Mouse (Mus musculus) adrenal gland, postnatal 0 days (tissue): ENCODE data around the gene Naa40. TPM values are rescaled to one million over a fixed set of nuclear protein-coding genes. Genes with fewer than 3 reads are reported as not detected.

Source experiments
- polyA plus RNA-seq: library from polyadenylated mRNA; unstranded; fragments of >200 nt; fragmentation: Nextera tagmentation; extraction: Ambion mirVana; gene quantifications from 2 replicates; pipeline ENCODE4 v1.2.1, GENCODE M21; 2015

Gene Naa40
- polyA plus RNA-seq, result 15.9 and 22.8 TPM in 2 replicates

DNA sequence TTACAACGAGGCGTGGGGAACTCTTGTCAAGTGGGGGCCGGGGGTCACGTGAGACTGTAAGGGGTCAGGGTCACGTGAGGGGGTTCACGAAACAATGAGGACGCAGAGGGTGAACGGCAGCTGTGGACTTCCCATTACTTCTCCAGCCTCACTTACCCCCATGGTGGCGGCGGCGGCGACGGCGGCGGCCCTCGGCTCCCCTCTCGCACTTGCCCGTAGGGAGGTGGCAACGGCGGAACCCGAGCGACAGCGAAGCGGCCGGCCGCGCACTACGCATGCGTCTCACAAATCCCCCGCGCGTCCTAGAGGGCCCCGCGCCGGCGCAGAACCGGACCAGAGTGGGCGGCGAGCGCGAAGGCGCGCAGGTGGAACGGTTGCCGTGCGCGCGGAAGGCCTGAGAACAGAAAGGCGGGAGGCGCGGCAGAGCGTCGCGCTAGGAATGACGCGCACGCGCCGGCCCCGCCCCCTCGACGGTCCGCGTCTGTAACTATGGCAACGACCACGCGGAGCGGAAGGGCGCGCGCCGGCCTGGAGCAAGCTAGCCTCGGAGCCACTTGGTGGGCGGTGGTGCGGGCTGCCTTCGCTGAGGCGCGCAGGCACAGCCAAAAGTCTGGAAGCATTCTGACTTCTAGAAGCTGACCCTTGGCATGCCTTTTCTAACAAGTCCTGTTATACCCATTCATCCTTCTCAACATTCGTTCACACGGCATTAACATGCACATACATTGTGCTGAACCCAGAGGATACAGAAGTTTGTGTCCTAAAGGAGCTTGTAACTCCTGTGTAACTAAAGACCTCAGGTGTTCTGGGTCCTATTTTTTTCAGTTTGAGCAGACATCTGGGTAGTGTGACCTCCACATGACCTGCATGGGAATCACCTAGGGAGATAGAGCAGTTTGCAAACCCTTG is at the start of gene Naa40:
Gene Naa40 (minus strand): TSS at position 402 of the 909 bp plus-strand sequence.

DNA sequence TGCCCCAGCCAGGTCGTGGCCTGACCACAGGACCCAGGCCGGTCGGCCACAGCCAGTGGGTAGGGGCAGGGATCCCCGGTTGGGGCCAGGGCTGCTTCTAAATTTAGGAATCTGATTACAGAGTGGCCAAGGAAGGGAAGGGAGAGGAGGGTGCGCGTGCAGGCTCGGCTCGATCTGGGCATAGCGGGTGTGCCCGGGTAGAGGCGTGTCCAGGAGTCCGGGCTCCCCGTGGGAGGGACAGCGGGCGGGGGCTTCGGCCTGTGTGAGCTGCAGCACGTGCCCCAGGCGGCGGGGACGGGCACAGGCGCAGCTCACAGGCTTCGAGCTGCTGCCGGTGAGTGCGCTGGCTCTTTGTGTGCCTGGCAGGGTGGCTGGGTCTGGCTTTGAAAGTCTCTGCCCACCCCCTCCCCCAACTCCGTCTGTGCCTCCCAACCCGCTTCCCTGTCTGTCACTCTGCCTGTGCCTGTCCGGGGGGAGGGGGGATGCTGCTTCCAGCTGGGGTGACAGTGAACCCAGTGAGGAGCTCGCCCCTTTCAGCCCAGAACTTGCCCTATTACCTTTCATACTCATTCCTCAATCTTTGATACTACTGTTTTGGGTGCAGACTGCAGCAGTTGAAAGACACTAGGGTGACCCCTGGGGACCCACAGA is 26.2 kb upstream of the Naa40 start, which contains the start of gene Rcor2:
Gene Rcor2 (plus strand): TSS at position 235 of the 651 bp plus-strand sequence.

DNA sequence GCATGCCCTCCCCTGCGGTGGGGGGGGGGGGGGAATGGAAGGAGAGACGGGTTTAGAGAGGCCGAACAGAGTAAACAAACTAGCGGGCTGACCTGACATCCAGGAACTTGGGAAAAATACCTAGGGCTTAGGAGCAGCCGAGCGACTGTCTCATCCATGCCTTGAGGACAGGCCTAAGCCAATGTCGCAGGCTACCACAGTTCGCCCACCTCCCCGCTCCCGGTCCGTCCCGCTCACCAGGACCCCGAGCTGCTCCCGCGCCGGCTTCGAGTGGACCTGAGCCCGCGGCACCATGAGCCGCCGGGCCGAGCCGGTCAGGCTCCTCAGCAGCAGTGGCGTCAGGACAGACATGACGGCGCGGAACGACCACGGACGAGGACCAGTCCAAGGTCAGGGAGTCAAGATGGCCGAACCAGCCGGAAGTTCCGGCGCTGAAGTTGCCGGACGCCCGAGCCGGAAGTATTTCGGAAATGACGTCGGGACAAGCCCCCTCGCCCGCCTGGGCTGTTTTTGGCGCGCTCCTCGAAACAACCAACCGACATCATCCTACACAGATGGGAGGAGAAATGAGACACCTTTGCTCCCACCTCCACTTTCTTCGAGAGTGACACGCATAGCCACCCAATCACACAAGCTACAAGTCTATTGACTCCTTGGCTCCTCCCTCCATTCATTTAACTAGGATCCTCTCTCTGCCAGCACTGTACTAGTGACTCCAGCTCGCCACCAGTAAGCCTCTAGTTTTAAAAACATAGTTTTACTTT is 23.6 kb downstream of the Naa40 start, which contains the start of gene Cox8a:
Gene Cox8a (minus strand): TSS at position 455 of the 764 bp plus-strand sequence.

DNA sequence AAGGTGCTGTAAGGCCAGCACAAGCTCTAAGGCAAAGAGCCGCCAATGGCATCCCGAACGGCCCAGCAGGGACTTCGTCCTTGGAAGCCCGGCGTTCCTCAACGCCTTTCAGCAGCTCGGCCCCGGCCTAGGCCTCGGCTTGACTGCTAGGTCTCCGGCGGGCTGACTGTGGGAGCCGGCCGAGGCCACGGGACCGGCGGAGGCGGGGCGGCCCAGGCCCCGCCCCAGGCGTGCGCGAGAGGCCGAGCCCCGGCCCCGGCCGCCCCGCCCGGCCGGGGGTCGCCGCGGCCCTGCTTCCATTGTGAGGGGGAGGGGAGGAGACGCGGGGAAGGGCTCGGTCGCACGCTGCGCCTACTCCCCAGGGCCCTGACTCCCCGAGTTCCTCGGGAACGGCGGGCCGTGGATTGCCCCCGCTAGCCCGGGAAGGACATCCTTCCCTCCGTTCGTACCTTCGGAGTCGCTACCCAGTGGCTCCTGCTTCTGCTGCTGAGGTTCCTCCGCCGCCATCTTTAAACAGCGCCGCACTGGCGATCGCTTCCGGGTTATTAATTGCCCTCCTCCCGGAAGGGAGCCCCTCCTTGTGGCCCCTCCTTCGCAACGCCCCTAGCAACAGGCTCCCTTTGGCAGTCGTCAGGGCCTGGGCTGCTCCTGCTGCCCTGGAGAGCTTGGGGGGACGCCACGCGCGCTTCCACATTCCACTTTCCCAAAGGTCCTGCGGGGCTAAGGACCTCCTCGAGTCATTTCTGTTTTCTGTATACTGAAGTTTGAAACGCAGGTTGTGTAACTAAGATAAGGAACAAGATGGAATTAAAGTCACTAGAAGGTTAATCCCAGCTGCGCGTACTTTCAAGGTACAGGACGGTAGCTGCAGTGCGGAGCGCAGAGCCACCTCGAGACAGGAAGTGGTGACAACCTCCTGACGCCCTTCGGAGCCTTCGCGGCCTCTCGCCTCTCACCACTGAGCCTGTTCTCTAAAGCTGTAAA is 34.9 kb downstream of the Naa40 start, which contains the start of gene Otub1:
Gene Otub1 (minus strand): TSS at position 564 of the 984 bp plus-strand sequence.

Other genes starting within 250 kb of the Naa40 start
- 30.8 and 47.0 TPM in 2 replicates for gene Dnajc4, start 248.6 kb downstream of the Naa40 start, polyA plus RNA-seq
- gene Nudt22, start 245.1 kb downstream of the Naa40 start, polyA plus RNA-seq, result 33.0 and 55.2 TPM in 2 replicates
- gene Trpt1, start 245.1 kb downstream of the Naa40 start, polyA plus RNA-seq, result 10.4 and 13.5 TPM in 2 replicates
- gene Fermt3, start 221.7 kb downstream of the Naa40 start, polyA plus RNA-seq, result 8.6 and 12.4 TPM in 2 replicates
- 63.4 and 96.8 TPM in 2 replicates for gene Stip1, start 201.2 kb downstream of the Naa40 start, polyA plus RNA-seq
- gene Macrod1, start 184.4 kb downstream of the Naa40 start, polyA plus RNA-seq, result 20.7 and 38.8 TPM in 2 replicates
- 2.6 and 4.1 TPM in 2 replicates for gene Flrt1, start 135.5 kb downstream of the Naa40 start, polyA plus RNA-seq
- gene Otub1, start 34.9 kb downstream of the Naa40 start, polyA plus RNA-seq, result 131 and 158 TPM in 2 replicates
- 1,475 and 1,664 TPM in 2 replicates for gene Cox8a, start 23.6 kb downstream of the Naa40 start, polyA plus RNA-seq
- 4.2 and 4.9 TPM in 2 replicates for gene Rcor2, start 26.1 kb upstream of the Naa40 start, polyA plus RNA-seq
- 22.2 and 27.2 TPM in 2 replicates for gene Mark2, start 100.7 kb upstream of the Naa40 start, polyA plus RNA-seq
- 14.2 and 15.1 TPM in 2 replicates for gene Spindoc, start 141.8 kb upstream of the Naa40 start, polyA plus RNA-seq
- 5.1 and 6.6 TPM in 2 replicates for gene 2700081O15Rik, start 176.4 kb upstream of the Naa40 start, polyA plus RNA-seq
- 138 and 168 TPM in 2 replicates for gene Rtn3, start 242.1 kb upstream of the Naa40 start, polyA plus RNA-seq